Mouse (Mus musculus) forebrain, embryonic 11.5 days (tissue): Measurements from ENCODE around the gene Adamts4. TPM values are rescaled to one million over a fixed set of nuclear protein-coding genes. Genes with fewer than 3 reads are reported as not detected.
"Not testable (repeated sequence)": the region's sequence is repeated elsewhere in the genome, so short reads cannot be mapped to it uniquely, and the experiment has no call there.

Source experiments
- ATAC-seq: fragments of 200-750 bp; cut with Nextera tagmentation; replicated peaks from 2 replicates; pipeline ENCODE4 v1.8.0; 2017; ENCODE audit warnings: moderate TSS enrichment; ENCODE audit not compliant: low FRiP score
- DNase-seq: peaks from one replicate; pipeline ENCODE4 v3.0.0-alpha.2; 2017; ENCODE audit warnings: low spot score
- H3K27ac ChIP-seq: fragments of 300-500 bp; sonication (generic); 2 replicates; pipeline ENCODE4 v1.5.1; 2014; ENCODE audit warnings: low read depth, low read length
- H3K27me3 ChIP-seq: fragments of 300-500 bp; sonication (generic); 2 replicates; pipeline ENCODE4 v1.6.1; 2014; ENCODE audit warnings: mild to moderate bottlenecking, low read length, mixed read lengths; ENCODE audit not compliant: control insufficient read depth, insufficient read depth
- H3K36me3 ChIP-seq: fragments of 300-500 bp; sonication (generic); 2 replicates; pipeline ENCODE4 v1.6.1; 2014; ENCODE audit warnings: mild to moderate bottlenecking, low read length, moderate library complexity, mixed read lengths; ENCODE audit not compliant: control insufficient read depth, insufficient read depth
- H3K4me1 ChIP-seq: fragments of 300-500 bp; sonication (generic); replicated peaks from 2 replicates; pipeline ENCODE4 v1.6.1; 2014; ENCODE audit warnings: low read length, mixed read lengths; ENCODE audit not compliant: control insufficient read depth, insufficient read depth
- H3K4me2 ChIP-seq: fragments of 300-500 bp; sonication (generic); 2 replicates; pipeline ENCODE4 v1.6.1; 2014; ENCODE audit warnings: low read depth, mild to moderate bottlenecking, low read length, moderate library complexity, mixed read lengths; ENCODE audit not compliant: severe bottlenecking
- H3K4me3 ChIP-seq: fragments of 300-500 bp; sonication (generic); 2 replicates; pipeline ENCODE4 v1.5.1; 2014; ENCODE audit warnings: low read depth, low read length
- H3K9ac ChIP-seq: fragments of 300-500 bp; sonication (generic); 2 replicates; pipeline ENCODE4 v1.6.1; 2014; ENCODE audit warnings: low read length
- H3K9me3 ChIP-seq: fragments of 300-500 bp; sonication (generic); 2 replicates; pipeline ENCODE4 v1.6.1; 2016; ENCODE audit warnings: low read length, mixed read lengths; ENCODE audit not compliant: control insufficient read depth
- WGBS: fragments of 180-500 bp; shearing (Covaris S2); extraction: QIAGEN DNeasy Blood & Tissue Kit; methylation state at CpG from one replicate; pipeline ENCODE4 v1.1.7; 2014; 5-methylcytosine and 5-hydroxymethylcytosine counted together
- polyA plus RNA-seq: library from polyadenylated mRNA; unstranded; fragments of >200 nt; fragmentation: Nextera tagmentation; extraction: Ambion mirVana; gene quantifications from 2 replicates; pipeline ENCODE4 v1.2.1, GENCODE M21; 2014

The Adamts4 gene
- polyA plus RNA-seq, 1 experiment from 2014 or later = 7.1 TPM

DNA sequence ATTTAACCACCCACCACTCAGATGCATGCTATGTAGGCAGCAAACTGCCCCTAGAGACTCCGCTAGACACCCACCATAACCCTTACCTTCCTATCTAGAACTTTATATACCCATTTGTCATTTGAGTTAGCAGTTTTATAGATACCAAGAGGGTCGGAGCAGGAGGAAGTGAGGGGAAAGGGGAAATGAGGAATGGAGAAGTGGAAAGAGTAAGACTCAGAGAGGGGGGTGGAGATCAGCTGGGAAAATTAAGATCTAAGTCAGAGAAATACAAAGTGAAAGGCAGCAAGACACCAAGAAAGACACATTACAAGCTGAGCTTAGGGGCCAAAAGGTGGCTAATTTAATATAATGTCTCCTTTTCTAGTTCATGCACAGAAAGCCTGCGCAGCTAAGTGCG is 15.7 kb upstream of the Adamts4 start:
- H3K27ac ChIP-seq = no peak overlapping the region
- H3K27me3 ChIP-seq = no peaks in the 10 kb centered on the region
- no peaks in the 10 kb centered on the region; the same call in 1 of the 2 replicates for H3K4me1 ChIP-seq
- no peaks in the 10 kb centered on the region for H3K9me3 ChIP-seq
- ATAC-seq = no peak
- peaks cover 16% of the 10 kb centered on the region; the same call in 1 of the 2 replicates for H3K36me3 ChIP-seq
- 93% methylated on average over 4 of the region's 4 CpGs for WGBS
- no peak overlapping the region for H3K4me2 ChIP-seq
- H3K9ac ChIP-seq = no peak overlapping the region
- no peak overlapping the region for H3K4me3 ChIP-seq
- no peak for DNase-seq

DNA sequence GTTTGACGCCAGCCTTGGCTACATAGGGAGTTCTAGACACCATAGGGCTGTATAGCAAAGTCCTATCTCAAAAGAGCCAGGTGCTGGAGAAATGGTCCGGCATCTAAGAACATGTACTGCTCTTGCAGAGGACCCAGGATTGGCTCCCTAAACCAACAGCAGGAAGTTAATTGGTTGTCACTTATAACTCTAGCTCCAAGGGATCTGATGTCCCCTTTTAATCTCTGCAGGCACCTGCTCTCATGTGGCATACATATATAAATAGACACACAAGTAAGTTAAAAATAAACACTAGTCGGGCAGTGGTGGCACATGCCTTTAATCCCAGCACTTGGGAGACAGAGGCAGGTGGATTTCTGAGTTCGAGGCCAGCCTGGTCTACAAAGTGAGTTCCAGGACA is 14.4 kb upstream of the Adamts4 start:
- WGBS = 92% methylated on average over 4 of the region's 4 CpGs
- DNase-seq (no peak), ATAC-seq (no peak)
- H3K36me3 ChIP-seq = peaks cover 16% of the 10 kb centered on the region; the same call in 1 of the 2 replicates
- no peaks in the 10 kb centered on the region for H3K27me3 ChIP-seq
- H3K4me3 ChIP-seq = no peak overlapping the region
- no peak overlapping the region for H3K9ac ChIP-seq
- H3K4me1 ChIP-seq = no peaks in the 10 kb centered on the region
- no peak overlapping the region for H3K27ac ChIP-seq
- no peak overlapping the region for H3K4me2 ChIP-seq
- no peaks in the 10 kb centered on the region for H3K9me3 ChIP-seq

DNA sequence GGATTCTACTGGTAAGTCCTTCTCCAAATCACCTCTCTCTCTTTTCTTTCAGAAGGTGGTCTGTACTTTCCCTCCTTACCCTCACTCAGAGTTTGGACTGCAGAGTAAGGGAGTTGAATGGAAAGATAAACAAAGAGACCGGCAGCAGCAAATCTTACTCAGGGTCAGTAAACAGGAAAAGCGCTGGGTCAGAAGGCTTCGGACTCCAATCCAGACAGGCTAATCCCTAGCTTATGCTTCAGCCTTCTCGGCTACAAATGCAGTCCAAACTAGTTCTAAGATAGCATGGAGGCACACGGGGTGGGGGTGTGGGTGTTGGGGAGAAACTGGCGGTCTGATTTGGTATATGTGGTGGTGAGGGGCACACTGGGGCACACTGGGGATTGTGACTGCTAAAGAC is 12.8 kb upstream of the Adamts4 start:
- Histone ChIP-seq H3K27ac (no peak overlapping the region), H3K9me3 (no peaks in the 10 kb centered on the region), H3K4me2 (no peak overlapping the region), H3K36me3 (peaks cover 16% of the 10 kb centered on the region; the same call in 1 of the 2 replicates), H3K27me3 (no peaks in the 10 kb centered on the region), H3K4me1 (no peaks in the 10 kb centered on the region), H3K9ac (no peak overlapping the region), H3K4me3 (no peak overlapping the region)
- DNase-seq = no peak
- no peak for ATAC-seq
- WGBS = 80% methylated on average over 6 of the region's 6 CpGs

DNA sequence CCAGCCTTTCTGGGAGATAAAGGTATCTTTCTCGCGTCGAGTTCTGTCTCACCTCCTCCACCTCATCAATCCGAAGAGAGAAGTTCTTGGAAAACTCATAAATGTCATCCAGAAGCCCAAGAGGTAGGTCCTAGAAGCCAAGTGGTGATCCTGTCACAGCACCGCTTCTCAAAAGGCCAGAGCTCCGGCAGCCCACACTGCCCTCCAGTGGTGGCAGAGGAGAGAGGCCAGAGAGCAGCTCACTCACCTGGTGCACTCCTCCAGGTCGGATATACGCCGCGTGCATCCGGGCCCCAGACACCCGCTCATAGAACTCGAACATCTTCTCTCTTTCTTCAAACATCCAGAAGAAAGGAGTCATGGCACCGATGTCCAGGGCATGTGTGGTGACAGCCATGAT is 11.8 kb upstream of the Adamts4 start:
- H3K27me3 ChIP-seq = no peaks in the 10 kb centered on the region
- peak; percentile 76 for DNase-seq
- WGBS = 73% methylated on average over 14 of the region's 14 CpGs
- no peak overlapping the region for H3K4me2 ChIP-seq
- H3K9ac ChIP-seq = no peak overlapping the region
- ATAC-seq = no peak
- no peak overlapping the region for H3K27ac ChIP-seq
- no peak overlapping the region for H3K4me3 ChIP-seq
- peaks cover 16% of the 10 kb centered on the region; the same call in 1 of the 2 replicates for H3K36me3 ChIP-seq
- no peaks in the 10 kb centered on the region for H3K4me1 ChIP-seq
- no peaks in the 10 kb centered on the region for H3K9me3 ChIP-seq

DNA sequence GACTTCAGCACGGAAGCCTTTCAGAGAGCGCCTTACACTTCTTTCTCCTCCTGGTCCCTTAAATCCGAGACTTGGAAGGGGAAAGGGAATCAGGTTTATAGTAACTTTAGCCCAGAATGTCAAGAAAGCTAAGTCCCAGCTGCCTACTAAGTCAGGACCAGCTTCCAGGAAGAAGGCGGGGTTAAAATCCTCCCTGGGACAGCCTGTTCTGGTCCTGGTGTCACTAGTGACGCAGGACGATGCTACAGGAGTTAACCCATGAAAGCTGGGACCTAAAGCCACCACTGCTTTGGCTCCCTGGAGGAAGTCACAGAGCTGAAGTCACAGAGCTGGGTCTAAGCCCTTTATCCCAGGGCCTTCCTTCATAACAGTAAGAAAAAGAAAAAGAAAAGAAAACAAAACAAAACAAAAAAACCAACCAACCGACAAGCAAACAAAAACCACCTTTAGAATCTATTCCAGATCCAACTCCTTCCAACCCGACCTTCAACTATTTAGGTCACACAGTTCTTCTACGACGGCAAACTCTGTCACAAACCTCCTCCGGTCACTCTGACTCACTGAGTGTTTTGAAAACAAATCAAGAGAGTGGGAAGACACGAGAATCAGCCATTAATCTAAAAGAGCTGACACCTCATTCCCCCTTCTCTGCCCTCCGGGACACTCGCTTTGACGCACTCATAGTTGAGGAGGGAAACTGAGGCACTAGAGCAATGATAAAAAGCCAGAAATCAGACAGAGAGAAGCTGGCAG is 10.1 kb upstream of the Adamts4 start:
- WGBS = 82% methylated on average over 15 of the region's 15 CpGs
- no peak for DNase-seq
- H3K27ac ChIP-seq = no peak overlapping the region
- no peak overlapping the region for H3K4me3 ChIP-seq
- H3K4me1 ChIP-seq = no peaks in the 10 kb centered on the region
- H3K36me3 ChIP-seq = peaks cover 16% of the 10 kb centered on the region; the same call in 1 of the 2 replicates
- H3K4me2 ChIP-seq = no peak overlapping the region
- H3K27me3 ChIP-seq = no peaks in the 10 kb centered on the region
- no peaks in the 10 kb centered on the region for H3K9me3 ChIP-seq
- no peak overlapping the region for H3K9ac ChIP-seq
- ATAC-seq = no peak

DNA sequence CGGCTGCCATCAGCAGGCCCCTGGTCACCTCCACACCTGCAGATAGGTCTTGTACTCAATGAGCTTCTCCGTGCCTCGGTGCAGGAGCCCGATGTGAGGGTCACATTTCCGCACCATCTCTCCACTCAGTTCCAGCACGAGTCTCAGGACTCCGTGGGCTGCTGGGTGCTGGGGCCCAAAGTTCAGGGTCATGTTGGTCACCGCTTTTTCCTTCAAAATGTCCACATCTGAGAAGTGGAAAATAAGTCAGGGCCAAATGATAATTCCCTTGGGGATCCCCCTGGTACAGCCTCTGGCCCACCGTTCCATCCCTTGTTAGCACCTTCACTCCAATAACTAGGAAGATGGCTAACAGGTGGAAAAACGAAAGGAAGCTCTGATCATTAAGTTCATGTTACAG is 9.3 kb upstream of the Adamts4 start:
- Histone ChIP-seq H3K27ac (no peak overlapping the region), H3K36me3 (peaks cover 15% of the 10 kb centered on the region; the same call in 1 of the 2 replicates), H3K4me2 (no peak overlapping the region), H3K4me3 (no peak overlapping the region), H3K9me3 (no peaks in the 10 kb centered on the region), H3K4me1 (0 out of 2 replicates have a peak, but pooled peaks cover 3% of the 10 kb centered on the region), H3K9ac (no peak overlapping the region), H3K27me3 (no peaks in the 10 kb centered on the region)
- DNase-seq (no peak), ATAC-seq (no peak)
- WGBS = 91% methylated on average over 10 of the region's 10 CpGs

DNA sequence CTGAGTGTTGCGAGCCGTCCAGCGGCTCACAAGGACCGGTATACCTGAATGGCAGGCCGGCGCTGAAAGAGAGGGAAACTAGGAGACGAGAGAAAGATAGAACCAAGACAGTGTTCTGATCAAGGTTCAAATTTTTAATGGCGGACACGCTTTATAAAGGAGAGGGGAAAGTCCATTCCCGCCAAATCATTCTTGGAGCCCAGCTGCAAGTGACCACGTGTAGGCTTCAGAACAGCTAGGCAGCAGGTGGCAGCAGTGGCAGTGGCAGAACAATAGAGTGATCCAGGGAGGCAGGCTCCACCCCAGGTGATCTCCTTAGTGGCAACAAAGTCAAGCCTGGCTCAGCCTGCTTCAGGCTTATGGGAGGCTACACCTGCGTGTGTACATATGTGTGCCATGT is 8.3 kb upstream of the Adamts4 start:
- H3K27me3 ChIP-seq, H3K9me3 ChIP-seq, H3K4me1 ChIP-seq, H3K4me3 ChIP-seq, DNase-seq, H3K9ac ChIP-seq, ATAC-seq, H3K36me3 ChIP-seq, H3K27ac ChIP-seq, H3K4me2 ChIP-seq: not testable (repeated sequence)
- WGBS = 82% methylated on average over 12 of the region's 12 CpGs

DNA sequence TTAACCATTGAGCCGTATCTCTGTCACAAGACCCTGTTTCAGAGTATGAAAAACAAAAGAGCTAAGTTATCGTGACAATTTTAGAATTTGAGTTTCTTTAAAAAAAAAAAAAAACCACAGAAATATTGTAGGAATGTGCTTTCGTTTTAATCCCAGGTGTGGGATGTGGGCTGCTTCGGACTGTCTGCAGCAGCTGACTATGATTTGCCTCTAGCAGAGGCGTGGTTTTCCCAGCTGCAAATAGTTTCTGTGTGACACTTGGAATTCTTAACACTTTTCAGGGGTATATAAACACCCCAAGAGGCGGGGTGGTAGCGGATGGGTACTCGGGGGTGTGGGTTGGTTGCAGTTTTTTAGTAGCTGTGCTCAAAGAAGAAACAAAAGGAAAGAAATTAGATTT is 4.9 kb upstream of the Adamts4 start:
- 87% methylated on average over 8 of the region's 8 CpGs for WGBS
- DNase-seq (no peak), ATAC-seq (no peak)
- Histone ChIP-seq H3K4me2 (no peak overlapping the region), H3K27me3 (no peaks in the 10 kb centered on the region), H3K9ac (no peak overlapping the region), H3K36me3 (no peaks in the 10 kb centered on the region; the same call in 1 of the 2 replicates), H3K4me3 (no peak overlapping the region), H3K9me3 (no peaks in the 10 kb centered on the region), H3K4me1 (peaks cover 13% of the 10 kb centered on the region), H3K27ac (no peak overlapping the region)
